Comparison of ENCODE assay signal across 9 mouse cellular contexts in the genomic region with DNA sequence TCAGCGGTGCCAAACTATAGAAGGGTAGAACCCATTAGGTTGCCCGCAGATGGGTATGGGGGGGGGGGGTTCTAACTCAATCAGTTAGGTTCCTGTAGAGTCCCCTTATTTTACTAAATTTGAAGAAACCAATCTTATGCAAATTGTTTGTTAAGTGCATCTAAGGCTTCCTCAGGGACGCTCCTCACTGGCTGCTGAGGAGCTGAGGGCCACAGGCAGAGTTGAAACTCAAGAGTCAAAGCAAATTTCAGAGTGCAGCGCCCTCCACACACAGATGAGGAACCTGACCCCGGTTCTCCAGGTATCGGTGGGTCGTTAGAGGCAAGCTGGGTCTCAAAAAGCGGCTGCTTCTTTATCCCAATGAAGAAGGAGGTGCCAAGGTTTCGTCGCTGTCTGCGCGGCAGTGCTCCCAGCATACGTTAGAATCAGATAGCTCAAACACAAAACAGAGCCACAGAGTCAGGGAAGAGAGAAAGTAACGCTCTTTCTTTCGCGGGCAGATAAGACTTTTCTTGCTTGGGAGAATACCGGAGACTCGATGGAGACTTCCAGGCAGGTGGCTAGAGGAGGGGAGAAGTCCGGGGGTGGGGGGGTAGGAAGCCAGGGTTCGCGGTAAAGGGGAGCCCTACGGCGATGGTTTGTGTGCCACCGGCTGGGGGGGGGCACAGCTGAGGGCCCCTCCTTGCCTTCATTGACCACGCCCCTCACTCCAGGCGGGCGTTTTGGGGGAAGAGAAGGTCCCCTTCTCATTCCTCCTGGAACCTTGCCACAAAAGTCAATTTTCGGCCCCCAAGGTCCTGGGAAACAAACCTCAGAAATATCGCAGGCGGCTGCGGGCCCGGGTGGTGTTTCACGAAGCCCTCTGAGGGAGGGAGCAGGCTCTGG. TPM values are rescaled to one million over a fixed set of nuclear protein-coding genes. Genes with fewer than 3 reads are reported as not detected.
DNase-seq lines count a peak whose midpoint lies in the region; ATAC-seq and TF ChIP-seq lines count a peak whose summit lies in the region.
"Had no signal": no experiment of that assay in that cellular context is flagged by ENCODE, and none has a peak within 500 bp of the region (broad histone marks: within the 10 kb centered on the region; RNA-seq: fewer than 3 reads in every experiment).

No protein-coding gene starts in this region.

- 0 out of 2 replicates have a peak overlapping the region, but pooled peaks have one; percentile 2 for H3K4me3 ChIP-seq in forebrain, postnatal 0 days (ENCODE audit: low read depth, low read length)
- peak overlapping the region; percentile 22; the same call in 1 of the 2 replicates for H3K4me3 ChIP-seq in liver, postnatal 0 days (ENCODE audit: low read depth, low read length)

- 2% methylated on average over 33 of the region's 33 CpGs for WGBS in forebrain, postnatal 0 days
- WGBS in liver, postnatal 0 days (ENCODE audit: insufficient replicate concordance): 3% methylated on average over 33 of the region's 33 CpGs

- no peak for TF ChIP-seq EP300 in liver, postnatal 0 days (IDR thresholded peaks at IDR 0.05; ENCODE audit: low read depth)

- peaks cover 83% of the 10 kb centered on the region for H3K27me3 ChIP-seq in forebrain, postnatal 0 days (ENCODE audit: insufficient read depth, low read length)
- peaks cover 95% of the 10 kb centered on the region for H3K27me3 ChIP-seq in liver, postnatal 0 days (ENCODE audit: insufficient read depth, low read length)

- peak; percentile 43 to 44 for DNase-seq in cerebellum, postnatal 10 days
- no peak for DNase-seq in cerebellum, adult 11-12 months
- peak; percentile 39 for DNase-seq in MEL-GATA-1-ER (ENCODE audit: extremely low read depth, low read depth)
- peak; percentile 26 for DNase-seq in forebrain, postnatal 0 days
- DNase-seq in liver, postnatal 0 days: no peak
- no peak for DNase-seq in MN1 (ENCODE audit: low spot score)
- DNase-seq in layer of hippocampus, adult 18-20 months (ENCODE audit: low spot score in 2 of 2): no peak
- no peak for DNase-seq in ovary, postnatal 10 days (ENCODE audit: low spot score)

- TF ChIP-seq CTCF in forebrain, postnatal 0 days (IDR thresholded peaks at IDR 0.05; ENCODE audit: low read depth): no peak
- no peak for TF ChIP-seq CTCF in liver, postnatal 0 days (IDR thresholded peaks at IDR 0.05; ENCODE audit: low read depth)

- peak overlapping the region; percentile 30; the same call in 1 of the 2 replicates for H3K4me2 ChIP-seq in forebrain, postnatal 0 days (ENCODE audit: low read depth)
- peak overlapping the region; percentile 45 for H3K4me2 ChIP-seq in liver, postnatal 0 days (ENCODE audit: low read depth, low read length)

- H3K9ac ChIP-seq in forebrain, postnatal 0 days: no peak overlapping the region
- H3K9ac ChIP-seq in liver, postnatal 0 days (replicated peaks): no peak overlapping the region
- H3K9ac ChIP-seq: liver, embryonic 14.5 days had no signal

- no peak overlapping the region for H3K27ac ChIP-seq in forebrain, postnatal 0 days (ENCODE audit: low read depth, low read length)
- no peak overlapping the region for H3K27ac ChIP-seq in liver, postnatal 0 days (ENCODE audit: low read depth)
- H3K27ac ChIP-seq: liver, embryonic 14.5 days had no signal

- H3K36me3 ChIP-seq in forebrain, postnatal 0 days (ENCODE audit: insufficient read depth): no peaks in the 10 kb centered on the region
- H3K36me3 ChIP-seq in liver, postnatal 0 days (replicated peaks; ENCODE audit: insufficient read depth, low read length): no peaks in the 10 kb centered on the region

- no peak for ATAC-seq in forebrain, postnatal 0 days
- no peak for ATAC-seq in liver, postnatal 0 days

- H3K4me1 ChIP-seq in forebrain, postnatal 0 days (ENCODE audit: insufficient read depth): no peaks in the 10 kb centered on the region
- H3K4me1 ChIP-seq in liver, postnatal 0 days (ENCODE audit: insufficient read depth): peaks cover 8% of the 10 kb centered on the region; the same call in 1 of the 2 replicates

- H3K9me3 ChIP-seq in forebrain, postnatal 0 days (ENCODE audit: low read length): no peaks in the 10 kb centered on the region
- H3K9me3 ChIP-seq in liver, postnatal 0 days (ENCODE audit: low read length): no peaks in the 10 kb centered on the region

RNA-seq across cellular contexts. Expression of a gene that starts 5.5 kb away (rescaled TPM):
- not detected in 2 replicates for total RNA-seq in forebrain, postnatal 0 days (2014; rRNA removed)
- polyA plus RNA-seq in forebrain, postnatal 0 days (2015; fragmentation: Nextera tagmentation; extraction: Ambion mirVana): not detected in 2 replicates
- 0.25 and 0.37 TPM in 2 replicates for polyA plus RNA-seq in liver, postnatal 0 days (2015; fragmentation: Nextera tagmentation; extraction: Ambion mirVana)
- not detected for total RNA-seq in layer of hippocampus, adult 18-20 months (2021)

RNA-seq across cellular contexts. Expression of a gene that starts 42.9 kb away (rescaled TPM):
- 19.5 and 36.4 TPM in 2 replicates for total RNA-seq in forebrain, postnatal 0 days (2014; rRNA removed)
- 8.5 and 12.4 TPM in 2 replicates for polyA plus RNA-seq in forebrain, postnatal 0 days (2015; fragmentation: Nextera tagmentation; extraction: Ambion mirVana)
- polyA plus RNA-seq in liver, postnatal 0 days (2015; fragmentation: Nextera tagmentation; extraction: Ambion mirVana): 0.56 and 0.58 TPM in 2 replicates
- total RNA-seq in layer of hippocampus, adult 18-20 months (2021): 10 to 100 TPM; 45.5 to 48.1 TPM

Comparison
In these comparisons a context has a peak if more than half of its experiments do, and no peak if none do; other contexts are left out.
1. DNase-seq: peak in cerebellum, postnatal 10 days (2 of 2), MEL-GATA-1-ER (single experiment) and forebrain, postnatal 0 days (single experiment); none in cerebellum, adult 11-12 months (single experiment), liver, postnatal 0 days (single experiment), MN1 (single experiment), layer of hippocampus, adult 18-20 months (0 of 2) and ovary, postnatal 10 days (single experiment).